Mouse (Mus musculus) sigmoid colon, adult 10 weeks (tissue): ENCODE data around the gene Matn1. TPM values are rescaled to one million over a fixed set of nuclear protein-coding genes. Genes with fewer than 3 reads are reported as not detected.

Experiments
- polyA plus RNA-seq: library from polyadenylated mRNA; stranded (reverse); fragments of 350-450 nt; fragmentation: Illumina TruSeq; extraction: RNeasy Lipid Tissue Mini Kit (QIAGEN cat#74804); gene quantifications from one replicate; pipeline ENCODE4 v1.2.3, GENCODE M21; 2014; ENCODE audit warnings: low read depth, low replicate concordance

Gene Matn1
- polyA plus RNA-seq, result not detected

DNA sequence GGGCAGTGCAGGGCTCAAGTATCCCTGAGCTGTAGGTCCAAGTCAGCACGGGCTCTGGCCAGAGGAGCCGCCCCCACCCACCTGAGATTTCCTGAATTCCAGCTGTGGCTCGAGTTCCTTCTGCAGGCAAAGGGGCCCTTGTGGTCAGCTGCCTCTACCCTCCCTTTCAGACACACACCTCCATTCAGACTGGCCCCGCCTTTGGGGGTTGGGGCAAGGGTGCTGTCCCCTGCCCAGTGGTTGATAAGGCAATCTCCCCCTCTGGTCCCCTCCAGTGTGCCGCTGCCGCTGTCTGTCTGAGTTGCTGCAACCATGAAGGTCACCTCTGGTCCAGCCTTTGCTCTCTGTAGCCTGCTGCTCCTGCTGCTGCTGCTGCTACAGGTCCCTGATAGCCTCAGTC lies at the start of gene Matn1:
Gene Matn1, plus strand, starts transcription at position 274 of the 400 bp plus-strand sequence.

DNA sequence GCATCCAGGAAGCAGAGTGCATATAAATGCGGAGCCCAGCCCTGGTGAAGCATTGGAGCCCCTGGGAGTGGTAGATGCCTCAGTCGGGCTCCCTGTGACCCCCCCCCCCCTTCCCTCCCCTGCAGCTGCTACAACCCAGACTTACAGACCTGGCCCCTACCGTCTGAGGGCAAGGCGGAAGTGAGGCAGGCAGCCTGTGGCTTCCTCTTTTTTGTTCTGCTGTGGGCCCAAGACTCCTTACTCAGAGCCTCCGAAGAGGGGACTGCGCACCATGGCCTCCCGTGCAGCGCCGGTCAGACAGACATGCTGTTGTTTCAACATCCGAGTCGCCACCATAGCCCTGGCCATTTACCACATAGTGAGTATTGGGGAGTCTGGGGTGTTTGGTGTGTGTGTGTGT lies 31.1 kb upstream of the Matn1 start, which contains the start of gene Laptm5:
Gene Laptm5, plus strand, starts transcription at position 49 of the 400 bp plus-strand sequence.

Other genes with a start within 250 kb of the Matn1 start
- gene Sdc3, start 151.8 kb upstream of the Matn1 start, polyA plus RNA-seq, result 2.9 TPM
- 8.7 TPM for gene Laptm5, start 31.3 kb upstream of the Matn1 start, polyA plus RNA-seq